Mouse (Mus musculus) myocyte (in vitro differentiated cells): ENCODE measurements at regions not wholly inside any gene's neighbourhood (a gene's known extent, or its start where the extent isn't known, plus 50 kb on each side); places are given as distances from the start of the nearest gene placed in this dataset.

Experiments
- CEBPB ChIP-seq: IDR thresholded peaks from 2 replicates; pipeline ENCODE4 v1.6.1; 2011; ENCODE audit warnings: mild to moderate bottlenecking, moderate library complexity; ENCODE audit not compliant: poor library complexity, insufficient read depth, severe bottlenecking
- MAX ChIP-seq: IDR thresholded peaks from one replicate; pipeline ENCODE4 v1.6.1; 2011; ENCODE audit warnings: low read depth, mild to moderate bottlenecking, control low read depth
- POLR2A ChIP-seq: IDR thresholded peaks from one replicate; pipeline ENCODE4 v1.6.1; 2011; ENCODE audit warnings: low read depth, mild to moderate bottlenecking, control low read depth, moderate library complexity; ENCODE audit not compliant: insufficient read length
- POLR2AphosphoS2 ChIP-seq: IDR thresholded peaks from one replicate; pipeline ENCODE4 v1.6.1; 2011; ENCODE audit warnings: low read depth, control low read depth; ENCODE audit not compliant: insufficient read length
- TCF12 ChIP-seq: IDR thresholded peaks from one replicate; pipeline ENCODE4 v1.6.1; 2011; ENCODE audit warnings: mild to moderate bottlenecking, control low read depth; ENCODE audit not compliant: poor library complexity, insufficient read depth, severe bottlenecking
- USF1 ChIP-seq: IDR thresholded peaks from one replicate; pipeline ENCODE4 v1.6.1; 2011; ENCODE audit warnings: low read depth, mild to moderate bottlenecking, control low read depth, moderate library complexity

DNA sequence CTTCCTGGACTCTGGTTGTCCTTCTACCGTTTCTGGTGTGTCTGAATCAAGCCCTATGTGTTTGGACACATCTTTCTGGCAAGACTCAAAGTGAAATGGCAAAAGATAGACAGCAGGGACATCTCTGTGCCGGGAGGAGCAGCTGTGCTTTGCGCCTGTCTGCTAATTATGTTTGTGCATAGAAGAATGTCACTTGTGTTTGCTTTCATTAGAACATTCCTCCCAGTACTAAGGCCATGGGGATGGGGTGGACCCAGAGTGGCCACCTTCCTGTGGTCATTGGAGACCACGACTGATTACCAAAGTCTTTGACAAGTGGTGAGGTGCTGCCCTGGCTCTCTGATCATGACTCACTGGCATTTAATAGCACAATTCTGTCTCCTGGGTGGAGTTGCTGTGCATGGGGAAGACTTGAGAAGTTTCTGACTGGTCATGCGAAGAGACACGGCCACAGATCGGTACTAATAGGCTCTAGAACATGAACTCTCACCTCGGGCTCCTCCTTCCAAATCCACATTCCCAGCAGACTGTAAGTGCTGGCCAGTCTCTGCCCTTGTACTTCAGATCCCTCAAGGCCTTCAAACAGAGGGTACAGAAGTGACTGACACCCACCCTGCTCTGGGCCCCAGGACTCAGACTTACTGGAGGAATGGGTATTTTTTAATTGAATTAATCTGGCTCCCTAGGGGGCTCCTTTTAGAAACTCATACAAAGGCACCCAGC, 279.0 kb downstream of the Gm49356 start:
- TF ChIP-seq POLR2AphosphoS2 (no peak), USF1 (no peak), TCF12 (peak; percentile 67), CEBPB (no peak), MAX (no peak), POLR2A (no peak)
